Mouse (Mus musculus) megakaryocyte progenitor cell, adult 5-6 weeks (primary cell): ENCODE data around the gene Sepsecs. TPM values are rescaled to one million over a fixed set of nuclear protein-coding genes. Genes with fewer than 3 reads are reported as not detected.

ENCODE experiments used
- ATAC-seq: replicated peaks from 2 replicates; pipeline ENCODE4 v1.8.0; 2016; ENCODE audit warnings: mild to moderate bottlenecking, moderate TSS enrichment, inconsistent platforms; ENCODE audit not compliant: poor library complexity
- total RNA-seq, 2 experiments: library from RNA; stranded (forward) in 1 of 2; stranded (reverse) in 1 of 2; fragments of 157-497, 149-512 nt in 1 of 2; fragments of 200-1000 nt in 1 of 2; gene quantifications; 2 replicates each; pipeline versions ENCODE4 v1.2.3 to v1.2.4; 2015 to 2017

Gene Sepsecs
- total RNA-seq, 2 experiments from 2014 or later: 13.2 to 16.7 TPM

DNA sequence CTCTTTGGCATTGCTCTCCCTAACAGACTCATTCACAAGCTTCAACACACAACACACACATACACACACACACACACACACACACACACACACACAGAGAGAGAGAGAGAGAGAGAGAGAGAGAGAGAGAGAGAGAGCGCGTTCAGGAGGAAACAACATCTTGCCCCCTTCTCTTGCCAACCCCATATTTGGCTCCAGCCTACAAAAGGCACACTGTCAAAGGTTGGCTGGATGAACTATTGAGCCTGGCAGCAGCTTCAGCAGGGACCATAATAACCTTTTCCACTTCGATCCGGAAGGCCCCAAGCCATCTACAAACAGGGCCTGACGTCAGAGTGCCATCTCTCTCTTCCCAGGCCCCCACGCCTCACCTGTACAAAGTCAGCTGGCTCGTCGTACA lies 56.7 kb downstream of the Sepsecs start:
- no peak for ATAC-seq

DNA sequence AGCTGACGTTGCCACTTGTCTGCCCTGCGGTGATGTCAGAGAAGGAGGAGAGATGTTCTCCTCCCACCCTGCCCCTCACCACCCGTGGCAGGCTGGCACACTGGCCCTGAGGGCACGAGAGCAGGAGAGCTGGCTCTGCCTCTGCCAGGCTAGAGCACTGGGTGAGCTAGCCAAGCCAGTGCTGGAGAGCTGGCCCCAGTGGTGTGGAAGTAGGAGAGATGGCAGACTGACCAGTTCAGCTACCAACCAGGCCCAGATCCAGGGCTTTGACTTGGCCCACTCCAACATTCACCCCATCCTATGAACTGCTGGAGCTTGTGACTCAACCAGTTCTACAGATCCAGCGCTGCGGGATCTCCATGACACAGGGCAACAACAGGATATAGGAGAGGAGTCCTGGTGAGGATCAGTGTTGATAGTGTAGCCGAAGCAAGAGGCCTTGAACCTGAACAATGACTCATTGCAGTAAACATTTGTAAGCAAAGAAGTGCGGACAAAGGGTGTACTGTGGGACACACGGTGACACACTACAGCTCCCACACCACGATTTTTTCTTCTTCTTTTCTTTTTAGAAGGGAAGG lies 58.1 kb downstream of the Sepsecs start:
- ATAC-seq: no peak

DNA sequence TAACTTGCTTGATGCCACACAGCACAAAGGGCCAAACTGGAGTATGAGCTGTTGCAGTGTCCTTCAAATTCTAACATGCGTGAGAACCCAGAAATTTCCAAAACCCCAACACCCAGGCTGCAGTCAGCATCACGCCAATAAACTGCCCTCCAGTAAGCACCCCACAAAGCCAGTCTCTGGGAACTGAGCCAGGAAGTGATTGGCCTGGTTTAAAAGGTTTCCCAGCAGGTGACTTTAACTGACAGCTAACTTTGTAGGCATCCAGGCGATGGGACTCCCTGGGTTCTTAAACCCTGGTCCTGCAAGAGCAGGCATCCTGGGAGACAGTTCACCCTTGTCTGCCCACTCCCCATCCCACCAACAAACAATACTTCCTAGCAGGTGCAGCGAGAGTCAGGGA lies 59.2 kb downstream of the Sepsecs start:
- no peak for ATAC-seq

DNA sequence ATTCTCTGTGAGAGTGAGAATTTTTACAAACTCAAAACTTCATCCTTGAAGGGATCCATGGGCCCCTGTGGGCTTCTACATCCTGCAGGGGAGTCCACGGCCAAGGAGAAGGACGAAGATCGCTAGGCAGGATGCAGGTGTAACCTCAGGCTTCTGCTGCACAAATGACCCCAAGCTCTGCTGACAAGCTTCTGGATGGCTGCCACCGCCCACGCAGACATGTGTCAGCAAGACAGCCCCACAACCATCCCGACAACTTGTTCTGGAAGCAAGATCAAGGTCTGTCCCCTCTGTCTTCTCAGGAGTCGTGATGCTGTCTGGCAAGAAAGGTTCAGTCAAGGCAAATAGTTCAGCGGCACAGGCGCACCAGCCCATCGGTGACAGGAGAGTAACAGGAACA lies 59.8 kb downstream of the Sepsecs start:
- ATAC-seq: 0 out of 2 replicates have a peak, but pooled peaks have one; percentile 31

DNA sequence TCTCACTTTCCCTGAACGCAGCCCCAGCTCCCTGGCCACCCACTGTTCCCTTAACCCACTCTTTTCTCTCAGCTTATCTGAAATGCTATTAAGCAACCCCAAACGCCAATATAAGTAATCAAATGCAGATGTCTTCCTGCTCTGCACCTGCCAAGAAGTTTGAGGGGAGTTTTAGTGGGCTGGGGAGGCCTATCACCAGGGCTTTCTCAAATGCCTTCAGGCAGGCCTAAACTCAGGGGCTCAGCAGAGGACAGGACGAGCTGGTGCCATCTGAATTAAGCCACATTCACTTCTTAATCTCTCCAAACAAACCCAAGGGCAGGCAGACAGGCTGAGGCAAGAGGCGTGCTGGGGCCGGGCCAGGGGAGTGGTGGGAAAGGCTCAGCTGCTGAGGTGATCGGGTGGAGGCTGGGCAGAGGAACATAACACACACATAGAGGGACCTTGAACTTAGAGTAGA lies 64.9 kb downstream of the Sepsecs start:
- no peak for ATAC-seq

DNA sequence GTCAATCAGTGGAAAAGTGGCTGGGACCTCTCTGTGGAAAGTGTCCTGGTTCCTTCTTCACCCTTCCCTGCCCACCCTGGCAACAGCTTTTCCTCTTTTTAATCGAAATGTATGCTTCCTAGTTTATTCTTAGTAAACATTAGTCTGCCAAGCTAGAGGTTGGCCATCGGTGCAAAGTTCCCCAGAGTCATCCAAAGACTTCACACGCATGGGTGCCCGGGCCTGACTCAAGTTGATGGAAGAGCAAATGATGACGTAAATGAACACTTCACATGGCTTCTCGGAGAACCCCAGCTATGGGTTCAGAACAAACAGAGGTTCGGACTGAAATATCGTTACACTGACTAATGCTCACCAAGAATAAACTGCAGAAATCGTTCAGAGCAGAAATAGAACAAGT lies 78.9 kb downstream of the Sepsecs start:
- no peak for ATAC-seq

Other genes starting within 250 kb of the Sepsecs start
- 1.9 and 2.9 TPM in 2 replicates for gene Ccdc149, start 198.2 kb downstream of the Sepsecs start, total RNA-seq (2015)
- 3.1 and 3.7 TPM in 2 replicates for gene Ccdc149, start 198.2 kb downstream of the Sepsecs start, total RNA-seq (2017)
- not detected in 2 replicates for gene Lgi2, start 103.2 kb downstream of the Sepsecs start, total RNA-seq (2015)
- gene Lgi2, start 103.2 kb downstream of the Sepsecs start, total RNA-seq (2017): 0.04 TPM in 1 of 2 replicates, not detected in the other
- gene Pi4k2b, start 71.9 kb upstream of the Sepsecs start, total RNA-seq (2015): 29.2 and 31.6 TPM in 2 replicates
- gene Pi4k2b, start 71.9 kb upstream of the Sepsecs start, total RNA-seq (2017): 20.8 and 30.2 TPM in 2 replicates
- gene Zcchc4, start 105.7 kb upstream of the Sepsecs start, total RNA-seq (2015): 28.1 and 30.2 TPM in 2 replicates
- 23.8 and 27.2 TPM in 2 replicates for gene Zcchc4, start 105.7 kb upstream of the Sepsecs start, total RNA-seq (2017)
- 52.5 and 71.3 TPM in 2 replicates for gene Anapc4, start 164.3 kb upstream of the Sepsecs start, total RNA-seq (2015)
- 57.8 and 83.8 TPM in 2 replicates for gene Anapc4, start 164.3 kb upstream of the Sepsecs start, total RNA-seq (2017)